Mouse (Mus musculus) C2C12 (cell line): ENCODE measurements around the gene Corin.

ENCODE experiments used
- CEBPB ChIP-seq: IDR thresholded peaks from one replicate; pipeline ENCODE4 v1.6.1; 2011; ENCODE audit warnings: low read depth, mild to moderate bottlenecking, control low read depth, moderate library complexity
- CTCF ChIP-seq: IDR thresholded peaks from one replicate; pipeline ENCODE4 v1.5.1; 2011; ENCODE audit not compliant: control insufficient read depth, insufficient read depth, insufficient read length
- FOSL1 ChIP-seq: IDR thresholded peaks from one replicate; pipeline ENCODE4 v1.8.0; 2011; ENCODE audit warnings: mild to moderate bottlenecking, low read length; ENCODE audit not compliant: poor library complexity, insufficient read depth, severe bottlenecking
- MAX ChIP-seq: IDR thresholded peaks from one replicate; pipeline ENCODE4 v1.6.1; 2011; ENCODE audit warnings: mild to moderate bottlenecking, control low read depth
- MYOD1 ChIP-seq: IDR thresholded peaks from one replicate; pipeline ENCODE4 v1.6.1; 2011; ENCODE audit warnings: low read depth; ENCODE audit not compliant: control insufficient read depth, insufficient read length
- MYOG ChIP-seq: IDR thresholded peaks from one replicate; pipeline ENCODE4 v1.6.1; 2011; ENCODE audit not compliant: control insufficient read depth, insufficient read length; ENCODE audit errors: extremely low read depth
- USF1 ChIP-seq: IDR thresholded peaks from one replicate; pipeline ENCODE4 v1.6.1; 2011; ENCODE audit warnings: low read depth, mild to moderate bottlenecking, control low read depth, moderate library complexity

- TF ChIP-seq CTCF (no peak), FOSL1 (no peak), CEBPB (no peak), MAX (no peak), MYOD1 (no peak), USF1 (no peak), MYOG (no peak)
Measured at GRCm38 (mm10) chr5:72427556-72427955, 76.7 kb downstream of the Corin start.
